Mouse (Mus musculus): ENCODE data around the gene Cenpx.

DNA sequence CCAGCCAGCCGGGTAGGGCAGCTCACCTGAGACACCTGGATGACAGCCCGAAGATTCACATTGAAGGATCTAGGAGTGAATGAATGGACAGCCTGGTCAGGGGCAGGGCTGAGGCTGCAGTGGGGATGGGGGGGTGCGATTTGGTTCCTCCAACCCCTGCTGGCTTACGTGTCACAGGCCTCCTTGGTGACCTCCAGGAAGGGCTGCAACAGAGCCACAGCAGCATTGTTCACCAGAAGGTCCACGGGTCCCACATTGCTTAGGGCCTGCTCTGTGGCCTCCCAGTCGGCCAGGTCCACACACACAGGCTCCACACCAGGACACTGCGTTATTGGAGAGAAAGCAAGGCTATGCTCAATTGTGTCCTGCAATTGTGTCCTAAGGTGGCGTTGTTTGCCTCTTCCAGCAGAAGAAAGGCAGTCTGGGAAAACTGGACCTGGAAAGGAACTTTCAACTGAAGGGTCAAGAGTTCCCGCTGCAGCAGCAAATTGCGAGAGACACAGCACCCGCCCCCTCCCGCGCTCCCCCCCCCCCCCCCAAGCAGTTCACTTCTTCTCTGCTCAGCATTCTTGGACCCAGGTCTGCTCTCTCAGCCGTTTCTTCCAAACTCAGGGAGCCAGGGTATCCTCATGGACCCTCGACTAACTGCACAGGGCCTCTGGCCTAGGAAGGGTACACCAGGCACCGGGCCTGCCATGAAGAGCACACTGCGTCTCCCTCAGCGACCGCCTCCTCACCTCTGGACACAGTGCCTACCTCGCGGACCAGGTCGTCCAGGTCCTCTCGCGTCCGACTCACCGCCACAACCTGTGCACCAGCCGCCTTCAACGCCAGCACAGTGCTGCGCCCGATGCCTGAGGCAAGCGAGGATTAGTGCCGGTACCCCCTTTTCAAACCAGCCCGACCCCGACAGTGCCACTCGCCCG is 13.0 kb upstream of the Cenpx start:
- TF ChIP-seq USF1 (IDR thresholded peaks at IDR 0.05; ENCODE audit: low read depth) (no peak), CTCF (IDR thresholded peaks at IDR 0.05; ENCODE audit: control insufficient read depth, insufficient read depth, insufficient read length) (no peak), CEBPB (IDR thresholded peaks at IDR 0.05; ENCODE audit: low read depth) (no peak), MAX (IDR thresholded peaks at IDR 0.05) (no peak), FOSL1 (IDR thresholded peaks at IDR 0.05; ENCODE audit: insufficient read depth, low read length, poor library complexity, severe bottlenecking) (no peak), MYOG (IDR thresholded peaks at IDR 0.05; ENCODE audit: control insufficient read depth, extremely low read depth, insufficient read length) (no peak), MYOD1 (IDR thresholded peaks at IDR 0.05; ENCODE audit: control insufficient read depth, insufficient read length, low read depth) (no peak)
